Mouse (Mus musculus) 416B (cell line): ENCODE measurements around the gene Ptpn11.
"Not testable (repeated sequence)": the region's sequence is repeated elsewhere in the genome, so short reads cannot be mapped to it uniquely, and the experiment has no call there.

Experiments
- DNase-seq: peaks from one replicate; pipeline ENCODE4 v3.0.0; 2011; ENCODE audit warnings: low read depth

The Ptpn11 gene

DNA sequence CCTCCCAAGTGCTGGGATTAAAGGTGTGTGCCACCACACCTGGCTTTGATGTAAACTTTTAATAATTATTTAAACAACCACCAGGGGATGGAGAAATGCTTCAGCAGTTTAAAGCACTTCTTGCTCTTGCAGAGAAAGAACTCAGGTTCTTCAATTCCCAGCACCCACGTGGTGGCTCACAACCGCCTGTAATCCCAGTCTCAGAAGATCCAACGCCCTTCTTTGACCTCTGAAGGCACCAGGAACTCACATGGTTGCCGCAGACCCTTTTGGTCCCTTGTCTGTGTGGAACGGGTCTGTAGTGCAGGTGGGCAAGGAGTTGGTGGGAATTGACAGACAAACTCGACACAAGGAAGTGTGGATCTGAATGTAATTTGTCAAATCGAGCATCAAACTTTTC, 23.5 kb upstream of the Ptpn11 start:
- no peak for DNase-seq

DNA sequence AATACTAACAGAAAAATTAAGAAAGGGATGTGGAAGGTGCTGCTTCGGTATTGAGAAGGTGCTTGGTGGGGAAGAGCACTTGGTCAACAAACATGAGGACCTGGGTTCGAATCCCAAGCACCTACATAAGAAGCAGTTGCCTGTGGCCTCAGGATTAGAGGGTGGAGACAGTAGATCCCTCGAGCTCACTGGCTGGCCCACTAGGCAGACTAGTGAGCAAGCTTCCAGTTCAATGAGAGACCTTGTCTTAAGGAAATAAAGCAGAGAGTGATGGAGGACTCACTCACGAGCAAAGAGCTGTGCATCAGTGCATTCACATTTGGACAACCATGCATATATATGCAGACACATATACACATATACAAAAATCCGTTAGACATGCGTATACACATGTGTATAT, 20.9 kb upstream of the Ptpn11 start:
- no peak for DNase-seq

DNA sequence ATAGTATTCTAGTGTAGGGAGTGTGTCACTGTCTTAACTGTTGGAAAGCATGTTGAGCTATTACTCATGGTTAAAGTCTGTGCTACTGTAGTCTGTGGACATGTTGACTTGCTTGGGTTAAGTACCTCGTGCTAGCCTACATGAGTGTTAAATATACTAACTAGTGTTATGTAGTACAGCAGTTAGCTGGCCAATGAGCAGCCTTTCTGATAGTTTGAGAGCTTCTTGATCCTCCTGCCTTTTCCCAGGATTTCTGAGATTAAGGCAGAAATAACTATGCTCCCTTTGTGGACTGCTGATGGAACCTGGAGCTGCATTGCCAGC, 19.4 kb upstream of the Ptpn11 start:
- DNase-seq = no peak

DNA sequence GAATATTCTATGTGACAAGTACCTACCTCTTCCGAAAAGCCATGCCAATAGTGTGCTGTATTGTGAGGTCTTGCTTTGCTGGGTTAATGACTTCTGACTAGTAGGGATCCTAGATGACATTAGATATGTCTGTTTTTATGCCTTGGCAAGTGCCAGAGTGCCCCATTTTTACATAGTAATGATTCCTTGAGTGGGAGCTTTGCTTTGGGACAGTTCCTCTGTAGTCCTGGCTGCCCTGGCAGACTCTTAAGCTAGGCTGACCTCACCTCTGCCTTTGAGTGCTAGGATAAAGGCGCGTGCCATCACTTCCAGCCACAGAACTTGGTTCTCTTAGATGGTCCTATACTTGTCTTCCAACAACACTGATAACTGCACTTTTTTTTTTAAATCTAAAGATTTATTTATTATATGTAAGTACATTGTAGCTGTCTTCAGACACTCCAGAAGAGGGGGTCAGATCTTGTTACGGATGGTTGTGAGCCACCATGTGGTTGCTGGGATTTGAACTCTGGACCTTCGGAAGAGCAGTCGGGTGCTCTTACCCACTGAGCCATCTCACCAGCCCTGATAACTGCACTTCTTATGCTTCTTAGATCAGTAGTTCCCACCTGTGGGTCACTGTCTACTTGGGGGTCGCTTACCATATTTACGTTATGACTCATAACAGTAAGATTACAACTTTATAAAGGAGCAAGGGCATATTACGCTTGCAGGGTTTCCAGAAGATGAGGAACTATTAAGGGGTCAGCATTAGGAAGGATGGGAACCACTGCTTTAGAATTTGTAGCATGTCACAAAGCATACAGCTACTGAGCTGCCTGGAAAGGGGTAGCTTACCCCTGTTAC, 18.8 kb upstream of the Ptpn11 start:
- DNase-seq = no peak

DNA sequence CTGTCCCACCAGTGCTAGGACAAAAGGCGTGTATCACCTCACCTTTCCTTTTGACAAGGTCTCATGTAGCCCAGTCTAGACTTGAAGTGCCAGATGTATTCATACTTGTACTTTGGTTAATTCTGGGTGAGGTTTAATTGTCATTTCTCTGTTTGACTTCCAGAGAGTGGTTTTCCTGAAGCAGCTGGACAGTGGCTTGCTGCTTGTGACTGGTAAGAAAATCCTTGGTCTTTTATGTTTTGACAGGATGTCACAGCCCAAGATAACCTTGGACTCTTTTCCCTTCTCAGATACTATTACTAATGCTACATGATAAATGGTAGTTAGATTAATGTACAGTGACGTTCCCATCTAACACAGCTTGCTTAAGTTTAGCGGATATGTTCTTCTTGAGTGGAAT, 15.8 kb upstream of the Ptpn11 start:
- DNase-seq = no peak

DNA sequence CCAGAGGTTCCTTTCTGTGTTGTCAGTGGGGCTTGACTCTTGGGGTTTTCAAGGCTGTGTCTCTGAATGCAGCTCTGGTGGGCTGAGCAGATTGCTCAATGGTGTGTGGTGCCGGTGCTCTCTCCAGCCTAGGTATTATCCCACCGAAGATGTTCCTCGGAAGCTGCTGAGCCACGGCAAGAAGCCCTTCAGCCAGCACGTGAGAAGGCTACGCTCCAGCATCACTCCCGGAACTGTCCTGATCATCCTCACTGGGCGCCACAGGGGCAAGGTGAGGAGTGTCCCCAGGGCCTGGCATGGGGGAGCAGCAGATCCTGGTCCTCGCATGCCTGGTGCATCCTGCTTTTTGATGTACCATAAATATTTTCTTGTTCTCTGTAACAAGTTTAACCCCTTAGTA, 15.3 kb upstream of the Ptpn11 start:
- DNase-seq = no peak

DNA sequence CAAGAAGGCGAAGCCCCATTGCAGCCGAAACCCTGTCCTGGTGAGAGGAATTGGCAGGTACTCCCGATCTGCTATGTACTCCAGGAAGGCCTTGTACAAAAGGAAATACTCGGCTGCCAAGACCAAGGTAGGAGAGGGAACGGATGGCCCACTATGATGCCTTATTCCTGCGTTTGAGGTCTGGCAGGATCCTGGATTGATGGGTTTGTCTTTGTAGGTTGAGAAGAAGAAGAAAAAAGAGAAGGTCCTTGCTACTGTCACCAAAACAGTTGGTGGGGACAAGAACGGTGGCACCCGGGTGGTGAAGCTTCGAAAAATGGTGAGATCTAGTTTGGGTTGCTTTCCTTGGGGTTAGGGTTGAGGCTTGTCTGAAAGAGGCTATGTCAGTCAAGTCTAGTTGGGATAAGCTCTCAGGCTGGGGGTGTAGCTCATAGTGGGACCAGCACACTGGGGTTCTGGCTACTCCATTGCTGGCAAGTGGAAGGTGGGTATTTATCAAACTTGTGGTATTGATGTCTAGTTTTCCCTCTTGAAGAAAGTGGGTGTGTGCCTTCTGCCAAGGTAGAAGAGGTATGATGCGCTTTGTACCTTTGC, 14.4 kb upstream of the Ptpn11 start:
- DNase-seq = not testable (repeated sequence)

DNA sequence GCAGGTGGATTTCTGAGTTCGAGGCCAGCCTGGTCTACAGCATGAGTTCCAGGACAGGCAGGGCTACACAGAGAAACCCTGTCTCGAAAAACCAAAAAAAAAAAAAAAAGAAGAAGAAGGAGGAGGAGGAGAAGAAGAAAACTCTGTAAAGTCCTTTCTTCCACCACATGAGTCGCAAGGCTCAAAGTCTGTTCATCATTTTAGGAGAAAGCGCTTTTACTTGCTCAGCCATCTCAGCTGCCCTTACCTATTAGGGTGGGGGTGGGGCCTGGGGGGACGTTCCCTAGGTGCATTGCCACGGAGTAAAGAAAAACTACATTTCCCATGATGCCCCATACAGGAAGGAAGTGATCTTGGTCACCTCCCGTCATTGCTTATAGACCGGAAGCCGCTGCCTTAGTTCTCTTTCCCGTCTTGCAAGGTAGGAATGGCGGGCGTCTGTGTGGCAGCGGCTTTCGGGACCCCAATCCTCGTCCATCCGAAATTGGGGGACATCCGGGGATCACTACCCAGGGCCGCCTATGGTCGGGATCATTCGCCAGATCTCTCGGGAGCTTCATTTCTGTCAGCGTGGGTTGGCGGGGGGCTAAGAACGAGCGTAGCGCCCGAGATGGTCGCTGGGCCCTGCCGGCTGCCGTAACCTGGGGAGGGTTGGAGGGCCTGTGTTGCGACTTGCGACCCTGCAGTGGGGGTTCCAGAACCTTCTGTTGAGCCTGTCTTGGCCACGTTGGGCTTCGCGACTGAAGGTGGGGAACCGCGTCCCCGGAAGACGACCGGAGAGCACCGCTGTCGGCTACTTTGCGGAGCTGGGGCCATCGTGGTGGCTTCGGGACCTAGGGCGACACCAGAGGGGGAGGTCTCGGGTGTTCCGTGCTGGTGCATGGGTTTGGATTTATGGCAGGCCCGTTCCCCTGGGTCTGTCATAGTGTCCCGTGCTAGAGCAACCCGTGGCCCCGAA, 13.2 kb upstream of the Ptpn11 start, which contains the start of gene Rpl6:
Gene Rpl6, plus strand, starts transcription at position 350 of the 958 bp plus-strand sequence.
- DNase-seq = peak; percentile 95

DNA sequence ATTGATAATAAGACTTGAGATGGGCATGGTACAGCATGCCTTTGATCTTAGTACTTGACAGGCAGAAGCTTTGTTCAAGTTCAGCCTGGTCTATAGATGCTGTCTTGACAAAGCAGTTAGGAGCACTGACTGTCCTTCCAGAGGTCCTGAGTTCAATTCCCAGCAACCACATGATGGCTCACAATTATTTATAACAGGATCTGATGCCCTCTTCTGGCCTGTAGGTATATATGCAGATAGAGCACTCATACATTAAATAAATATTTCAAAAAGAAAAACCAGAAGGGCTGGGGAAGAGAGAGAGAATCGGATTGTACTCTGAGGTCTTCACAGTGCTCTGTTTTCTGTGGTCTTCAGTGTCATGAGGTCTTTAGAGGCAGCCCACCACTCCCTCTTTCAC, 11.3 kb upstream of the Ptpn11 start:
- DNase-seq = peak; percentile 58

DNA sequence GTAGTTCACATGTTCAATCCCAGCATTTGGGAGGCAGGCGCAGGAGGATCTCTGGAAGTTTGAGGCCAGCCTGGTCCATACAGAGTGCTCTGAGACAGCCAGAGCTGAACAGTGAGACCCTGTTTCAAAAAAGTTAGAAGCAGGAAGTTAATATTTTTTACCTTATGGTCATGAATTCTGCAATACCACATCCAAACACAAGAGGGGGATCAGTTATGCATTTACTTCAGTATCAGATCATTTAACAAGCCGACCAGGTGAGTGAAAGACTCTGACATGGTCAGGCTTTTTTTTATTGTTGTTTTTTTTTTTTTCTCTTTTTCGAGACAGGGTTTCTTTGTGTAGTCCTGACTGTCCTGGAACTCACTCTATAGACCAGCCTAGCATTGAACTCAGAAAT, 10.5 kb upstream of the Ptpn11 start:
- peak; percentile 90 for DNase-seq

DNA sequence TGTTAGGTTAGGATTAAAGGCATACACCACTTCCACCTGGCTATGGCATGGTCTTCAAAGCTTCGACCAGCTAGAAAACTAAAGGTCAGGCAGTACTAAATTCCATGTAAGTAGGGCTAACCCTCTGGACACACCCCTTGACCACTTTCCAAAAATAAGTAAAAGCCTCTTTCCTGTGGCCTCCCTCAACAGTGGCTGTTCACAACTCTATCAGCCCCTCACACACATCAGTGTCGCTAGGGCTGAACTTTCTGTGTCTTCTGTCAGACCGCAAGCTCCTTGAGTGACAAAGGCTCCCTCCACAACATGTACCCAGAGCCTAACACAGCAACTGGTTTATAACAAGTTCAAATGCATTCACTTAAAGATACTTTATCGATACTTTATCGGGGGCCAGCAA, 7.2 kb upstream of the Ptpn11 start:
- DNase-seq = peak; percentile 95

DNA sequence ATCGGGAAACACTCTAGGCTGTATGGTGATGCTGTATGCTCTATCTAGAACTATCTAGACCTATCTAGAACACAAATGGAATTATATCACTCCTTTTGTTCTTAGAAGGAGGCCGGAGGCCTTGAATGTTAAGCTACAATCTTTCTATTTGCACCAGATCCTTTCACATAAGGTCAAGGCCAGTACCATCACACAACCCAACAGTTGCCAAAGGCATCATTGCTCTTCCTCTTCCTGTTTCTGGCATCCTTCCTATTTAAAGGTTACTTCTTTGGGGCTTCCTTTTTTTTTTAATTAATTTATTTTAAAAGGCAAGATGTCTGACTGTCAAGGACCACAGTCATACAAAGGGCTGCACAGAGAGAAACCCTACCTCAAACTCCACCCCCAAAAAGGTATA, 6.1 kb upstream of the Ptpn11 start:
- DNase-seq = peak; percentile 72

DNA sequence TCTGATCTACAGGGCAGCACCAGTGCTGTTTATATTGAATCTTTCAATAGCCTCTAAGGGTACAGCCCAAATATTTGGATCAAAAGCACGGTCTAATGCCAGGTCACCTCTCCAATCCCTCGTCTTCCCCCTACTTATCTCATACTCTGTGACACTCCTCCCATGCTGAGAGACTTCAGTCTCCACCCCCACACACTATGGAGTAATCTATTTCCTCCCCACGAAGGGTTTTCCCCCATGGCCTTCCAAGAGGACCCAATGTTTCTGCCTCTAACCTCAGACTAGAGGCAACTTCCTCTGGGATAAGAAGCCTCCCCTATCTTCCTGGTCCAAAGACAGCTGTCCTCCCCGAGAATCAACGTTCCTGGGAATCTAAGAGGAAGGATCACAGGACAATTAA, 5.6 kb upstream of the Ptpn11 start:
- DNase-seq = peak; percentile 57

DNA sequence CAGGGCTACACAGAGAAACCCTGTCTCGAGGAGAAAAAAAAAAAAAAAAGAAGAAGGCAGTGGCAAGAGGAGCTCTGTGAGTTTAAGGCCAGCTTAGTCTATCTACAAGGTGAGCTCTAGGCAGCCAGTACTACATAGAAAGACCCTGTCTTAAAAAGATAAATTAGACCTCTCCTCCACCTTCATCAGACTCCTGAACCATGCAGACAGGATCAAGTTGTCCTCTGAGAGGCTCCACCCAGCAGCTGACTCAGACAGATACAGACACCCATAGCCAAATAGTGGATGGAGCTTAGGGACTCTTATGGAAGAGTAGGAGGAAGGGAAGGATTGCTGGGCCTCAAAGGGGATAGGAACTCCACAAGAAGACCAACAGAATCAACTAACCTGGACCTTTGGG, 3.0 kb upstream of the Ptpn11 start:
- no peak for DNase-seq

DNA sequence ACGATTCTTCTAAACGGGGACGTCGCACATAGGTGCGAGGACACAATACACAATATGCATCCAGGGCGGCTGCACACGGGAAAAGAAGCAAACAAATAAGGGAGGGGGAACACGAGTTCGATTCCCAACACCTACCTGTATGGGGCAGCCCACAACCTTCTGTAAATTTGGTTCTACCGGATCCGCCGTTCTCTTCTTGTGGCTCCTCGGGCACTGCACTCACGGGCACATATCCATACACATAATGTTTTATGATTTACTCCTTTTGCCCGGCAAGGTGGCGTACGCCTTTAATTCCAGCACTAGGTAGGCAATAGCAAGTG, 348 bp upstream of the Ptpn11 start:
- no peak for DNase-seq

DNA sequence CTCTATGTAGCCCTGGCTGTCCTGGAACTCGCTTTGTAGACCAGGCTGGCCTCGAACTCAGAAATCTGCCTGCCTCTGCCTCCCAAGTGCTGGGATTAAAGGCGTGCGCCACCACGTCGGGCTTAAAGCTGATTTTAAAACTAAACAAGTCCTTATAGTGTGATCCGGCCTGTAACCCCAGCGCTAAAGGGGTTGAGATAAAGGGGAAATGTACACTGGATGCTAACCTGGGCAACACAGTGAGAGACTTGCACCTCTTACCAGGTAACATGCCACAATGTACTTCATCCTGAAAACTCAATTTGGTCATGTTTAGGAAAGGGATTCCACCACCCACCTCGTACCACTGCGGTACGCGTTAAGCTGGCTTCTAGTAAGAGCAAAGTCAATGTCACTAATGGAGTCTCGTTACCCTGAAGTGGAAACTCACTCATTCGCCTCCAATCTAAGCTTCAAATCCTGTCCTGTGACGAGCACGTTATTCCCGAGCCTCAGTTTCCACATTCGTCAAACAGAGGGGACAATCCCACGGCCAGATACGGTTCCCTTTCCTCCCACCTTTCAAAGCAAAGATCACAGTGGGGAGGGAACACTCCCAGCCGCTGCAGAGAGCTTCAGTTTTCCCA, 874 bp downstream of the Ptpn11 start:
- DNase-seq = peak; percentile 43

DNA sequence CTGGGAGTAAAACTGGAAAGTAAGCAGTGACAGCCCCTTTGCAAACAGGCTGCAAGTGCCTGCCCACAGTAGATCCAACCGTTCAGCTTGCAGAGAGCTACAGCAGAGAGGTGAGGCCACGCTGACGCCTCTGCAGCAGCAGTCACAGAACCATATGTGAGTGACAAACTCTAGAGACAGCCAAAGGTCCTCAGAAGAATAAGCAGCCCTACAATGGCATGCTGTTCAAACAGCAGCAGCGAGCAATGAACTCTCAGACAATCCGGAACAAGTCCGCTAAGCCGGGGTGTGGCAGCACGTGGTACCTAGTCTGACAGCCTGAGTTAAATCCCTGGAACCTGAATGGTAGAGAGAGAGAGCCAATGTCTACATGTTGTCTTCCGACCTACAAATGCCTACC, 2.0 kb downstream of the Ptpn11 start:
- DNase-seq = no peak

DNA sequence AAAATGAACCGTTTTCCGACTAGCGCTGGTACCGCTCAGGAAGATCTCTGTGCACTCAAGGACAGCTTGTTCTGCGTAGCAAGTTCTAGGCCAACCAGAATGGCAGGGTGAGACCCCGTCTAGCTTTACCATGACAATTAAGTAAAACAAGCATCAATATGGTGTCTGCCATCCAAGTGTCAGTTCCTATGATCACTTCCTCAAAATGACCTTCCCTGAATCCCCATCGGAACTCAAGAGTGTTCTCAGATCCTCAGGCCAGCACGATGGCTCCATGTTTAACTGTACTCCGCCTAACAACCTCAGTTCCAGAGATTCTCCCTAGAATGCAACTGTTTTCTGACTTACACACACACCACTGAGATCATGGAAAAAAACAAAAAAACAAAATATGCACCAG, 2.9 kb downstream of the Ptpn11 start:
- DNase-seq = no peak

DNA sequence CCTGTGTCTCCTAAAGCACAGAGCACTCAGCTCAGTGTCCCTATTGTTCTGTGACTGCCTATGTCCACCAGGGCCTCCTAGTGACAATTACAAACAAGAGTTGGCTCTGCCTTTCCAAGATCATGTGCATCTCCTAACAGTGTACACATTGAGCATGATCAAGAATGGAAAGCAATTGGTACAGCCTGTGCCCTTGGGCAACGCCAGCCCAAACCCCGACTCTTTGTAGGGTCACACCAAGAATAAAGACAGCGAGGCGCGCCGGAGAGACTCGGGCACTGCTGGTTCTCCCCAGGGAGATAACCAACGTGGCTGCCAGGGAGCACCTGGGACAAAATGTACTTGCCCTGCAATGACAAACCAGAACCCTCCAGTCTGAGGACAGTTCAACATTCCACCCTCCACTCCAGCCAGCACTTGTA, 3.6 kb downstream of the Ptpn11 start:
- DNase-seq = no peak

DNA sequence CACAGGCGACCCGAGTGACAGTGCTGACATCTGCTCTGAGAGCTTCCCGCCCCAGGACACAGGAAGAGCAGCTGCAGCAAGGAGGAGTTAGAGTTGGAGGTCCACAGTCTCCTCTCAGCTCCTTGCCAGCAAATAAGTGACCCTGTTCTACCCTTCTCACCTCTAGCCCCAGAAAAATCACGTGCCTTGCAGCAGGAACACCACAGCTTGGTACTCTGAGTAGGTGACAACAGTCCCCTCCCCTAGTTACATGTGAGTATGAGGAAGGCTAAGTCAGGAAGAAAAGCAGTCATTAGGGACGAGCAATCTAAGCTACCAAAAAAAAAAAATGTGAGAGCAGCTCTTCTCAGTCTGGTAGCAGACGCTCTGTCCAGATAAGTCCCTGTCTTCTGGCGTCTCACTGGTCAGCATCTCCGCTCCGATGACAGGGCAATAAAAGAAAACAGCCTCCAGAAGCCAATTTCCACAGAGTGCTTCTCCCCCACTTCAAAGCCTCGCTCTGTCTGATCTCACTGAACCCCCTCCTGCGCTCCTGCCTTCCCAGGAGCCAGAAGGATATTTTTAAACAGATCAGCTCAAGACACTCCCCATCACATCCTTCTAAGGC, 6.1 kb downstream of the Ptpn11 start:
- DNase-seq = no peak

DNA sequence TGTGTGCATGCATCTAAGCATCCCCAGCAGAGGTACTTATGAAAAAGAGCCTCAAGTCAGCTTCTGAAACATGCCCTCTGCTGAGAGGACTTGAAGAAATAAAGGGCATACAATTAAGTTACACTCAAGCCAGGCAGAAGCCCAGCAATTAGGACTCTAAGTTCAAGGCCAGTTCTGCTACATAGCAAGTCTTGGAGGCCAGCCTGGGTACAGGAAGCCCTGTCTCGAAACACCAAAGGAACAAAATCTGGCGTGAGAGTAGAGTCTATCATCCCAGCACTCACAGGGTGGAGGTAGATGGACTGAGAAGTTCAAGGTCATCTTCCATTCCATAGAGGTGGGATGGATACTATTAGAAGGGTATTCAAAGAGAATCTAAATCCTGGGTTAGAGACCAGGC, 6.8 kb downstream of the Ptpn11 start:
- DNase-seq = no peak

DNA sequence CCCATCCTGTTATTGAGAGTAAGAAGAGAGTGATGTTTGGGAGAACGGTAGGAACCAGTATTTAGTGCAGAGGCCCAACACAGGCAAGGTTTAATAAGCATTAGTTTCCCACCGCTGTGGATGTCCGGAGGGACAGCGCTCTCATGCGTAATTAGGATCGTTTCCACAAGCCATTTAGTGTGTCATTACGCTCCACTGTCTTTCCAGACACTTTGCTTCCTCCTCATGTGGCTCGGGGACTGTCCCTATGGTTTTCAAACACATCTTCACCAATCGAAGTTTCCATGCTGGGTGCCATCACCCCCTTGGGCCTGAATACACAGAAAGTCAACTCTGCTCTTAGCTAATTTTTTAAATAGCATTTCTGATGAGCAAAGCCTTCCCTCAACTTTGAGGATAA, 7.9 kb downstream of the Ptpn11 start:
- no peak for DNase-seq
